Mouse (Mus musculus) hindbrain, embryonic 16.5 days (tissue): ENCODE data around the gene Hist2h2be. TPM values are rescaled to one million over a fixed set of nuclear protein-coding genes. Genes with fewer than 3 reads are reported as not detected.

Source experiments
- ATAC-seq: fragments of 200-750 bp; cut with Nextera tagmentation; 2 replicates; pipeline ENCODE4 v1.8.0; 2017; ENCODE audit warnings: moderate TSS enrichment, moderate library complexity
- H3K27ac ChIP-seq: fragments of 300-500 bp; sonication (generic); 2 replicates; pipeline ENCODE4 v1.5.1; 2014; ENCODE audit warnings: low read depth, mild to moderate bottlenecking, control low read depth, low read length, moderate library complexity
- H3K27me3 ChIP-seq: fragments of 300-500 bp; sonication (generic); replicated peaks from 2 replicates; pipeline ENCODE4 v1.6.1; 2014; ENCODE audit warnings: low read length; ENCODE audit not compliant: control insufficient read depth, insufficient read depth
- H3K36me3 ChIP-seq: fragments of 300-500 bp; sonication (generic); 2 replicates; pipeline ENCODE4 v1.6.1; 2014; ENCODE audit warnings: mild to moderate bottlenecking, low read length, moderate library complexity, mixed read lengths; ENCODE audit not compliant: control insufficient read depth, insufficient read depth
- H3K4me1 ChIP-seq: fragments of 300-500 bp; sonication (generic); 2 replicates; pipeline ENCODE4 v1.6.1; 2014; ENCODE audit warnings: low read depth, low read length; ENCODE audit not compliant: control insufficient read depth, insufficient read depth
- H3K4me2 ChIP-seq: fragments of 300-500 bp; sonication (generic); 2 replicates; pipeline ENCODE4 v1.6.1; 2014; ENCODE audit warnings: mild to moderate bottlenecking, low read length, control low read depth, moderate library complexity
- H3K4me3 ChIP-seq: fragments of 300-500 bp; sonication (generic); 2 replicates; pipeline ENCODE4 v1.5.1; 2014; ENCODE audit warnings: mild to moderate bottlenecking, low read length, control low read depth, moderate library complexity
- H3K9ac ChIP-seq: fragments of 300-500 bp; sonication (generic); 2 replicates; pipeline ENCODE4 v1.6.1; 2014; ENCODE audit warnings: low read depth, mild to moderate bottlenecking, control low read depth, low read length, moderate library complexity
- H3K9me3 ChIP-seq: fragments of 300-500 bp; sonication (generic); 2 replicates; pipeline ENCODE4 v1.6.1; 2014; ENCODE audit warnings: mild to moderate bottlenecking, low read length, moderate library complexity; ENCODE audit not compliant: control insufficient read depth
- WGBS: fragments of 180-500 bp; shearing (Covaris S2); extraction: QIAGEN DNeasy Blood & Tissue Kit; methylation state at CpG from one replicate; pipeline ENCODE4 v1.1.7; 2014; 5-methylcytosine and 5-hydroxymethylcytosine counted together
- polyA plus RNA-seq: library from polyadenylated mRNA; unstranded; fragments of >200 nt; fragmentation: Nextera tagmentation; extraction: Ambion mirVana; gene quantifications from 2 replicates; pipeline ENCODE4 v1.2.1, GENCODE M21; 2015

Hist2h2be gene
- polyA plus RNA-seq, 1 experiment from 2014 or later = 4.9 TPM

GRCm38 (mm10) chr3:96179531-96179930 is 41.4 kb upstream of the Hist2h2be start:
- H3K9ac ChIP-seq = no peak overlapping the region
- no peaks in the 10 kb centered on the region for H3K9me3 ChIP-seq
- H3K4me2 ChIP-seq = no peak overlapping the region
- 53% methylated on average over 4 of the region's 4 CpGs for WGBS
- H3K27me3 ChIP-seq = no peaks in the 10 kb centered on the region
- no peak overlapping the region for H3K27ac ChIP-seq
- H3K4me3 ChIP-seq = no peak overlapping the region
- H3K36me3 ChIP-seq = peaks cover 27% of the 10 kb centered on the region
- peaks cover 18% of the 10 kb centered on the region for H3K4me1 ChIP-seq
- no peak for ATAC-seq

GRCm38 (mm10) chr3:96180727-96181477 is 40.0 kb upstream of the Hist2h2be start, which contains the start of gene Sv2a:
Gene Sv2a, plus strand, starts transcription at chr3:96181151.
- H3K4me3 ChIP-seq = peak within 1 kb of the TSS; percentile 49
- 1% methylated on average over 15 of the region's 23 CpGs for WGBS
- peak; percentile 72 for ATAC-seq
- peak within 1 kb of the TSS; percentile 66 for H3K9ac ChIP-seq
- no peaks in the 10 kb centered on the region for H3K27me3 ChIP-seq
- no peaks in the 10 kb centered on the region for H3K9me3 ChIP-seq
- peak within 1 kb of the TSS; percentile 64 for H3K27ac ChIP-seq
- peak within 1 kb of the TSS; percentile 58 for H3K4me2 ChIP-seq
- peaks cover 20% of the 10 kb centered on the region for H3K36me3 ChIP-seq
- peaks cover 14% of the 10 kb centered on the region for H3K4me1 ChIP-seq

GRCm38 (mm10) chr3:96181510-96182381 is 39.2 kb upstream of the Hist2h2be start:
- Histone ChIP-seq H3K27ac (peak overlapping the region; percentile 64), H3K9me3 (no peaks in the 10 kb centered on the region), H3K4me3 (peak overlapping the region; percentile 49), H3K9ac (peak overlapping the region; percentile 66), H3K27me3 (no peaks in the 10 kb centered on the region), H3K4me2 (peak overlapping the region; percentile 58), H3K4me1 (peaks cover 14% of the 10 kb centered on the region), H3K36me3 (peaks cover 13% of the 10 kb centered on the region)
- WGBS = 29% methylated on average over 12 of the region's 12 CpGs
- ATAC-seq = peak; percentile 45

GRCm38 (mm10) chr3:96182382-96182776 is 38.5 kb upstream of the Hist2h2be start:
- 30% methylated on average over 4 of the region's 4 CpGs for WGBS
- Histone ChIP-seq H3K36me3 (peaks cover 12% of the 10 kb centered on the region), H3K27ac (peak overlapping the region; percentile 64), H3K4me2 (peak overlapping the region; percentile 58), H3K27me3 (no peaks in the 10 kb centered on the region), H3K9me3 (no peaks in the 10 kb centered on the region), H3K9ac (peak overlapping the region; percentile 66), H3K4me3 (peak overlapping the region; percentile 49), H3K4me1 (peaks cover 14% of the 10 kb centered on the region)
- ATAC-seq = no peak

DNA sequence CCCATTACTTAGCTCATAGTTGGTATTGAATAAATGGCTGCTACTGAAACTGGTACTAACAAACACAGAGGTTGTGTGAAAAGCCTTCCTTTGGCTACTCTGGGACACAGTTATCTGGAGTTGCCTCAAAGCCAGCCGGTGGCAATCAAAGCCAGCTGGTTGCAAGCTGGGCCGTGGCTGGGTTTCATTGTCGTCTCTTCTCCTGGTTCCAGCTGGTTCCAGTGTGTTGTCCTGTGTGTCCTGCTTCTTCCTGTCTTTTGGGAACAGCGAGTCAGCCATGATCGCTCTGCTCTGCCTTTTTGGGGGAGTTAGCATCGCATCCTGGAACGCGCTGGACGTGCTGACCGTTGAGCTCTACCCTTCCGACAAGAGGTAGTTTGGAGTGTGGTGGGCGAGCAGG is 27.9 kb upstream of the Hist2h2be start:
- H3K36me3 ChIP-seq = peaks cover 36% of the 10 kb centered on the region
- H3K9ac ChIP-seq = no peak overlapping the region
- no peak overlapping the region for H3K27ac ChIP-seq
- H3K4me2 ChIP-seq = no peak overlapping the region
- WGBS = 70% methylated on average over 12 of the region's 12 CpGs
- H3K4me3 ChIP-seq = no peak overlapping the region
- H3K9me3 ChIP-seq = no peaks in the 10 kb centered on the region
- no peak for ATAC-seq
- H3K27me3 ChIP-seq = no peaks in the 10 kb centered on the region
- peaks cover 10% of the 10 kb centered on the region for H3K4me1 ChIP-seq

- peaks cover 24% of the 10 kb centered on the region for H3K36me3 ChIP-seq
- WGBS = 93% methylated on average over 10 of the region's 10 CpGs
- ATAC-seq = no peak
- H3K9ac ChIP-seq = no peak overlapping the region
- H3K27me3 ChIP-seq = no peaks in the 10 kb centered on the region
- peaks cover 11% of the 10 kb centered on the region for H3K4me1 ChIP-seq
- no peaks in the 10 kb centered on the region for H3K9me3 ChIP-seq
- no peak overlapping the region for H3K4me3 ChIP-seq
- no peak overlapping the region for H3K27ac ChIP-seq
- H3K4me2 ChIP-seq = no peak overlapping the region
Measured at GRCm38 (mm10) chr3:96194966-96195365, 26.0 kb upstream of the Hist2h2be start.

GRCm38 (mm10) chr3:96195616-96196313 is 25.2 kb upstream of the Hist2h2be start:
- no peaks in the 10 kb centered on the region for H3K27me3 ChIP-seq
- peaks cover 20% of the 10 kb centered on the region for H3K36me3 ChIP-seq
- ATAC-seq = no peak
- peak overlapping the region; percentile 95 for H3K4me2 ChIP-seq
- no peak overlapping the region for H3K9ac ChIP-seq
- no peak overlapping the region for H3K4me3 ChIP-seq
- H3K27ac ChIP-seq = no peak overlapping the region
- H3K4me1 ChIP-seq = peaks cover 11% of the 10 kb centered on the region
- 95% methylated on average over 11 of the region's 11 CpGs for WGBS
- H3K9me3 ChIP-seq = no peaks in the 10 kb centered on the region

DNA sequence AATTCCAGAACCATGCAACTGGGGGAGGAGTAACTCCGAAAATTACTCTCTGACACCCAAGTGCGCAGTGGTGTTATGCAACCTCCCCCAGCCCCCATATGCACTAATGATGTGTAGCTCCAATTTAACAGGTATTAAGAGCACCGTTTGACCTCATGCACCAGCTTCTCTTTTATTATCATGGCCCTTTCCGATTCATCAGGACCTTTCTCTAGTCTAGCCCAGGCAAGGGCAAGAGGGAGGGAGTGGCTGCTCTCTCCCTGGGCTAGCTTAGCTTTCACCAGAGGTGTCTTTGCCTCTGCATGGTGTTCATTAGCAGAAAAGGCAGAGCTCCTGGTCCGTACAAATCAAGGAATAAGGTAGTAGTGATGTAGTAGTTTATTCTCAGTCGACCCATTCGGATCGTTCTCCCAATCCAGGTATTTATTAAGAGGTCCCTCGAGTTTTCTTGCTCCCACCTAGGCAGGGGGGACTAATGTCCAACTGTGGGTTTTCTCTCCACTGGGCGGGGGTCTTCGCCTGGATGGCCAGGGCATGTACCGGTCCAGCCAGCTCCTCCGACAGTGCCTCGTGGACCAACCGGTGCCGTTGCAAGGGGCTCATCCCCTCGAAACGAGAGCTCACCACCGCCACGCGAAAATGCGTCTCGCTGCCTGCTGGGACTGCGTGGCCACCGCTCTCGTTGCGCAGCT is 24.3 kb upstream of the Hist2h2be start:
- peak; percentile 15 for ATAC-seq
- Histone ChIP-seq H3K4me3 (peak overlapping the region; percentile 74), H3K27ac (peak overlapping the region; percentile 96), H3K4me2 (peak overlapping the region; percentile 95), H3K27me3 (no peaks in the 10 kb centered on the region), H3K4me1 (peaks cover 11% of the 10 kb centered on the region), H3K36me3 (peaks cover 20% of the 10 kb centered on the region), H3K9me3 (no peaks in the 10 kb centered on the region), H3K9ac (peak overlapping the region; percentile 88)
- WGBS = 19% methylated on average over 27 of the region's 27 CpGs
